Mouse (Mus musculus) C3H10T1/2 (cell line): ENCODE measurements around the gene B3gnt2. TPM values are rescaled to one million over a fixed set of nuclear protein-coding genes. Genes with fewer than 3 reads are reported as not detected.

Experiments
- polyA plus RNA-seq, 2 experiments: library from polyadenylated mRNA; unstranded; fragments of >200 nt; fragmentation: generic; extraction: Trizol; gene quantifications; one replicate each; pipeline ENCODE4 v1.2.1; 2012; ENCODE audit warnings: missing spikeins in 2 of 2

Gene B3gnt2
- 1 to 10 TPM in 1 of 2 experiments, under 1 TPM in 1; 0.40 to 3.5 TPM for polyA plus RNA-seq

GRCm38 (mm10) chr11:22860335-22861227 lies at the start of gene B3gnt2:
Gene B3gnt2 (minus strand): TSS chr11:22860961.

Other genes starting within 250 kb of the B3gnt2 start
- gene Zrsr1, start 111.0 kb upstream of the B3gnt2 start, polyA plus RNA-seq = 1 to 10 TPM in 1 of 2 experiments, under 1 TPM in 1; 0.36 to 5.2 TPM
- 1 to 10 TPM in 1 of 2 experiments, under 1 TPM in 1; 0.46 to 1.4 TPM for gene Gm28048, start 121.1 kb upstream of the B3gnt2 start, polyA plus RNA-seq
- gene Commd1, start 121.4 kb upstream of the B3gnt2 start, polyA plus RNA-seq = 100 to 1,000 TPM; 214 to 231 TPM
- gene Cct4, start 129.6 kb upstream of the B3gnt2 start, polyA plus RNA-seq = 100 to 1,000 TPM in 1 of 2 experiments, 10 to 100 TPM in 1; 26.4 to 143 TPM
- gene Fam161a, start 146.6 kb upstream of the B3gnt2 start, polyA plus RNA-seq = 1 to 10 TPM in 1 of 2 experiments, under 1 TPM in 1; 0.18 to 4.7 TPM